Mouse (Mus musculus) urinary bladder, postnatal 14 days (tissue): ENCODE results near the gene Slf2.

Experiments
- DNase-seq: peaks from one replicate; pipeline ENCODE4 v3.0.0; 2021; ENCODE audit warnings: low spot score

The Slf2 gene

GRCm38 (mm10) chr19:44930744-44931453, at the start of gene Slf2:
Gene Slf2, plus strand, starts transcription at chr19:44931151.
- peak; percentile 99 for DNase-seq

GRCm38 (mm10) chr19:44882552-44883024, 48.4 kb upstream of the Slf2 start:
- peak; percentile 29 for DNase-seq

DNA sequence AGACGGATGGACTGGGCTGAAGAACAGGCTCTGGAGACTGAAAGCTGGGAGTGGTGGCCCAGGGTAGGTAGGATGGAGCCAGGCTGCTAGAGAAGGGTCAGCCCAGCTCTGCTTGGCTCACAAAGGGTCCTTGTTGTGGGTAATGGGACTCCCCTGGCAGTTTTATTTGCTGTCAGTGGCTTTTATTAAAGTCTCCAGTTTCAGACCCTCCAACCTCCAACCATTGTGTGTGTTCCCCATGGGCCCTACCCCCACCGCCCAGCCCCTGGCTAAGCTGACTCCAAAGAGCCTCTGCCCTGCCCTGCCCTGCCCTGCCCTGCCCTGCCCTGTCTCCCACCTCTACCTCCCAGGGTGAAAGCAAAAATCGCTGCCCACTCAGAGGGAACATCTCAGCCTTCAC, 46.6 kb upstream of the Slf2 start:
- no peak for DNase-seq

GRCm38 (mm10) chr19:44886475-44886874, 44.5 kb upstream of the Slf2 start:
- DNase-seq, result no peak

GRCm38 (mm10) chr19:44887679-44888235, 43.2 kb upstream of the Slf2 start:
- DNase-seq, result peak; percentile 60

- no peak for DNase-seq
Measured at GRCm38 (mm10) chr19:44889548-44889947, 41.4 kb upstream of the Slf2 start.

GRCm38 (mm10) chr19:44891446-44891845, 39.5 kb upstream of the Slf2 start:
- DNase-seq, result no peak

- DNase-seq, result peak; percentile 35
Measured at GRCm38 (mm10) chr19:44893231-44893871, 37.6 kb upstream of the Slf2 start.

GRCm38 (mm10) chr19:44895245-44895644, 35.7 kb upstream of the Slf2 start:
- peak; percentile 69 for DNase-seq

DNA sequence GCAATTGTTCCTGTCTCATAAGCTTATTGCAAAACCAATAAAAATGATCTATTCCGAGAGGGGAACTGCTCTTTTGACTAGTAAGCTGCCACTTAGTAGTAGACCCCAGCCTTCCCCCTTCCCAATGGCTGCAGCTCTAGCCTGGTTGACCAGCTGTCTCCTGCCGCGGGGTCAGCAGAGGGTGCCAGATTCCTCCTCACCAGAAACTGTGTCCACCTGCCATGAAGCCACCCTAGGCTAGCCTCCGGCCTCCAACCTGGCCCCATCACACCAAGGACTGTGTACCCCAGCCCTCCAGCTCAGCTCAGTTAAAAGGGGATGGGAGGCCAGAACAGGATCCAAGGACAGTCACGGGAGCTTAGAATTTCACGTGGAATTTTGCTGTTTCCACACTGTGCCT, 34.5 kb upstream of the Slf2 start:
- DNase-seq, result no peak

- no peak for DNase-seq
Measured at GRCm38 (mm10) chr19:44897521-44897920, 33.4 kb upstream of the Slf2 start.

GRCm38 (mm10) chr19:44898646-44899045, 32.3 kb upstream of the Slf2 start:
- no peak for DNase-seq

GRCm38 (mm10) chr19:44899104-44899793, 31.7 kb upstream of the Slf2 start:
- no peak for DNase-seq

DNA sequence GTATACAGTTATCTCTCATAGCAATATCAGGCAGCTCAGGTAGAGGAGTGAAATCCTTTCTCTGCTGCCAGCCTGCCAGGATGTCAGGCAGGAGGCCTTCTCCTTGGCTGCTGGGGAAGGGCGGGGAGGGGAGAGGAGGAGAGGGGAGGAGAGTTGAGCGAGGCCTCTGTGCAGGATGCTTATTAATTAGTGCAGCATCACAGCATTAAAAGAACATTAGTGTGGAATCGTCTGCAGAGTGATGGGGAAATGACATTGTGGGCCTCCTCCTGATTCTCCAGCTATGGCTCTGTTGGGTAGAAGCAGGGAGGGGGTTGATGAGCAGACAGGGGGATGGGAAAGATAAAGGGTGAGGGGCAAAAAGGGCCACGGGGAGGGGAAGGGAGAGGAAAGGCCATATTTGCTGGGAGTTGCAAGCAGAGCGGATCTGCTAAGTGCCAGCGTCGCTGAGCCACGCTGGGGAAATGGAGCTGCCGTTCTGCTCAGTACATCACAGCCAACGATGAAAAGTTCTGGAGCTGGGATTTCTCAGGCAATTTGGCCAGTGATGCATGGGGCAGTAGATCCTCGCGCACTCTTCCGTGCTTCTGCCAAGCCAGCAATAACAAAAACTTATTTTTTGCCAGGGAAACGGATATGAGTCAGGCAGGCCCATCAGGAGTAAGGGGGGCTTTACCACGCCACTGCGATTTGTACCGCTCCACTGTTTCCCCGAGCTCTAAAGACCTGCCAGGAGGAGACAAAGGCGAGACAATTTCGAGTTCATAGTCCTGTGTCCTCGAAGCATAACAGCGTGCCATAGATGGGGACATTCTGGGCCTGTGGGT, 30.8 kb upstream of the Slf2 start:
- no peak for DNase-seq

GRCm38 (mm10) chr19:44901047-44901446, 29.9 kb upstream of the Slf2 start:
- no peak for DNase-seq

DNA sequence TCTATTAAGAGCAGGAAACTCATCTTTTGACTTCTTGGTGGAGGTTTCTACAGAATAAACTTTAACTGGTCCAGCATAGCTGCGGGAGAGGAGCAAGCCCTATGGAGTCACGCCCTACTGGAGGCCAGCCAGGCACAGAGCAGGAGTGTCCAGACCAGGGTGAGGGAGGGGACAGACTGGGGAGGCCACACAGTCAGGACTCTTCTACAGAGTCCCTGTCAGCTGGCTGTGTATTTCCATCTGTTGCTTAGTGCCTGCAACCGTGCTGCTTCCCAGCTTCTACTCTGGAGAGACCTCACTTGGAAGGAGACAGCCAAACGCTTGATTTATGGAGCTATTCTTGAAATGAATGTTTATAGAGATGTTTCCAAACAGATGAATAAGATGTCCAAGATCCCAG, 28.6 kb upstream of the Slf2 start:
- peak; percentile 80 for DNase-seq

DNA sequence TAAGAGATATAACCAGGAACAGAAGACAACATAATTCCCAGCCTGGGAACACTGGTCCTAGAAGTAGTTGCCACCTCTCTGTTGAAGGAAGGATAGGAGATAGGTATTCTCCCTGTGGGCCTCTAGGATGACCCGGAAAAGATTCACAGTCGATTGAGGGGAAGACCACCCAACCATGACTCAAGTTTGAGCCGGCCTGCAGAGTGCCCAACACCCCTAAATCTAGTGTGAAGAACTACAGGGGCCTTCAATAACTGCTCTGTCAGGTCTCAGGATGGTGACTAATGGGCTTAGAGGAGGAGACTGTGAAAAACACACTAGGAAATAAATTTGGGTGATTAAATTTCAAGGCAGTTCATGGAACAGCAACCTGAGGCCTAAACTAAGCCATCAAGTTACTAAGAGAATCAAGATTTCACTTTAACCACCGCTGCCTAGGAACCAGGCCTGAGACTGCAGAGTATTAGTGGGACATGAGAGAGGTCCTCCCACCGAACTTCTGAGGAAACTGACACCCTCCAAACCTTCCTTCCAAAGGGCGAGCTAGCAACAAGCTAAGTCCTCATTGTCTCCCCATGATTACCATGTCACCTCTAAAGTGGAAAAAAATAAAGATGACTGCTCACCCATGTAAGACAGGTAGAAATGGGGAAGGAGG, 27.5 kb upstream of the Slf2 start:
- DNase-seq, result no peak

DNA sequence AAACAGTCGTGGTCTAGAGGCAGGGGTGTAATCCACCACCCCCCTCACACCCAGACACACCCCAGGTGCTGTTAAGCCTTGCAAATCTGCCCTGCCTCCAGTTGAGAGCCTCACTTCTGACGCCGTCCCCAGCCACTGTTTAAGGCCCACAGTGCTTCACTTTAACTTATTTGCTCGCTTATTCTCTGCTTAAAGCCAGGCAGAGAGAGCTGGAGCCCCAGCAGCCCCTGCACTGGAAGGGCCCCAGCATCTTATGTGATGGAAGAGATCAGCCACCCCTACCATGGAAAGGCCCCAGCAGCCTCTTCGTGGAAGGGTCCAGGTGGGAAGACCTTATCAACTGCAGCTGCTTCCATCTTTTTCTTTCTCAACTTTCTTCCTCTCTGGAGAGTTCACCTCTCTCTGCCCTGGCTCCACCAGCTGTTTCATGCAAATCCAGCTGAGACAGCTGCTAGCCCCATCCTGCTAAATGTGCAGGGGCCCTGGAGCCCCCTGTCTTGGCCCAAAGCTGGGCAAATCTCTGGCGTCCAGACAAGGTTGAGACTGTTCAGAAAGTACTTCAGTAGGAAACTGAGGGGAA, 26.7 kb upstream of the Slf2 start:
- DNase-seq, result no peak

- no peak for DNase-seq
Measured at GRCm38 (mm10) chr19:44905316-44905715, 25.6 kb upstream of the Slf2 start.

- DNase-seq, result peak; percentile 36
Measured at GRCm38 (mm10) chr19:44907851-44908690, 22.9 kb upstream of the Slf2 start.
